Mouse (Mus musculus) B cell, adult 2 months (primary cell): ENCODE data around the gene Evi2a.

Source experiments
- DNase-seq, 2 experiments: peaks; one replicate each; pipeline ENCODE4 v3.0.0; 2022

The Evi2a gene

DNA sequence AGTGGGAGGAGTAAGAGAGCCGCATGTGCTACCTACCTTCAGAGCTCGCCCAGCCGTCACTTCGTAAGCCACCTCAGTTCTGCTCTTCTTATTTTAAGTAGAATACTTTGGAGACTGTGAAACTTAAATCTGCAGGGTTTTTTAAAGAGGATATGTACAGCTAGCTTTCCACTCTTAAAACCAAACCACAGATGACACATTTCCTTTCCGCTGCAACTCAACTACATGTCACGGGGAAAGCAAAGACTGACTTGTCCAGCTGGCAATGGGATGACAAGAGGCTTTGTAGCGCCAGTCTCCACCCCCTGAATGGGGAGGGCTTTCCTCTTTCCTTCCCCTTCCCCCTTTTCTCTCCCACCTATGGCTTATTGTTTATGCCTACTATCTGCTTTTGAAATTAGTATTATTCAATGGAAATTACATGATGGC lies at the start of gene Evi2a, which contains the start of gene Evi2:
Gene Evi2a, minus strand, starts transcription at position 277 of the 429 bp plus-strand sequence.
Gene Evi2, minus strand, starts transcription at position 257 of the 429 bp plus-strand sequence.
- DNase-seq, result peak; percentile 63 to 69

DNA sequence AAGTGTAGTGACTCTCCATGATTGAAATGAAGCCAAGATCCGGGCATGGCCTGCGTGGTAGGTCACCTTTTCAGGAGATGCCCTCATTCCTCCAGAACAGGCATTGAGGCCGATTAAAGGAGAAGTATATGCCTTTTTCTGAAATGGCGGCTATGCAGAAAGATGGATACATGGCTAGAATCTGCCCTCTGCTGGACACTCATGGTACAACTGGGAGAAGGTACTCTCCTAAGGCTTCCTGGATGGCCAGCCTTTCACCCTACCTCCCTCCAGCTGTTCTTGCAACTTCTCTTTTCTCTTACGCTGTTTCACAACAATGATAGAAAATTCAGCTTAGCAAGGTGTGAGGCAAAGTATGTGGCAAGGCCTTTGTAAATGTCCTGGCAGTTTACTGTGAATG lies 47.3 kb upstream of the Evi2a start:
- peak; percentile 87 to 89 for DNase-seq

GRCm38 (mm10) chr11:79575383-79576073 lies 45.1 kb upstream of the Evi2a start:
- no peak for DNase-seq

DNA sequence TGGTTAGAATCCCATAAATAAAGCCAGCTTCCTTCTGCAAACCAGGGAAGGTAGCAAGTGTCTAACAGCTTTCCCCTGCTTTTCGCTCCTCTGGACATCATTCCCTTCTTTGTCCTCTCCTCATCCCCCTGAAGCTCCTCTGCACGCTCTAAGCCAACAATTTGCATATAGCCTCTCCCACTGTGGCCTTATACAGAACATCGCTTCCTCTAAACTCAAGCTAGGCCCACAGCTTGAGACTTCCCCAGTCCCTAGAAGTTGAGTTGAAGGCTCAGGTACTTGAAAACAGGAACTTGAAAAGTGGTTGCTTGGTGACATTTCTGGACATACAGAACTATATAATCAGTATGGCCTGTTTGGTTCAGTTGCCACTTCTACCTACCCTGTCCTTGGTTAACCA lies 43.4 kb upstream of the Evi2a start:
- peak; percentile 37 to 44 for DNase-seq

GRCm38 (mm10) chr11:79570319-79570718 lies 39.9 kb upstream of the Evi2a start:
- DNase-seq, result no peak

GRCm38 (mm10) chr11:79568197-79568911 lies 37.9 kb upstream of the Evi2a start:
- no peak for DNase-seq

- DNase-seq, result no peak
These were observed 36.5 kb upstream of the Evi2a start for GRCm38 (mm10) chr11:79566947-79567346.

GRCm38 (mm10) chr11:79563493-79563892 lies 33.1 kb upstream of the Evi2a start:
- DNase-seq, result no peak

DNA sequence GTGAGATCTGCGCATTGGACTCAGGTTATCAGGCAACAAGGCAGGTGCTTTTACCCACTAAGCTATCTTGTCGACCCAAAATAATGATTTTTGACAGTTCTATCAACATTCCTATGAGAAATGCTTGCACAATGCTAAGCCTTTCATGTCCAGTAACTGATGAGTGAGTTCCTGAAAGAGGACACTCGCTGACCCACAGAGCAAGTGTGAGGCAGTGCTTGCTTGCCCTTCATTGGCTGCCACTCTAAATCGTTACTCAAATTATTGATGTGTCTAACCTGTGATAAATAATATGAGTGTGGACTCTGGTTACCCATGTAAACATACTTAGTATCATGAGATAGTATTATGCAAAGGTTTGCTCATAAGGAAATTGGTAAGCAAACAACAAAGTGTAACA lies 30.1 kb upstream of the Evi2a start:
- no peak for DNase-seq

DNA sequence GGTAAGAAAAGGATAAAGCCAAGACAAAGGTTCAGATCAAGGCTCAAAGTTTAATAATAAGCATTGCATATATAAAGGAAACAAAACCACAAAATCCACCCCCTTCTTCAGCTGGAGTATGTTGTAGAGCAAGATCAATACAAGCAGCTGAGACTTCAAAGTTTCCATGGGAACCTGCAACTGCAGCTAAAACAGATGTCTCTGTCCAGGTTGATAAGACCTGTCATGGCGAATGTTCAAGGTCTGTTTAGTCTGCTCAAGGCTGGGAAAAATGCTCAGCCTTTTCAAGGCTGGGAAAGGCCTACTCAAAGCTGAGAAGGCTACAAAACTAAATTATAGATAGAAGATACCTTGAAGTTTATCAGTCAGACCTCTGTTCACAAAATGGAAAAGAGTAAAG lies 22.2 kb upstream of the Evi2a start:
- no peak for DNase-seq

- DNase-seq, result no peak
These were observed 5.9 kb upstream of the Evi2a start for GRCm38 (mm10) chr11:79536293-79536692.

DNA sequence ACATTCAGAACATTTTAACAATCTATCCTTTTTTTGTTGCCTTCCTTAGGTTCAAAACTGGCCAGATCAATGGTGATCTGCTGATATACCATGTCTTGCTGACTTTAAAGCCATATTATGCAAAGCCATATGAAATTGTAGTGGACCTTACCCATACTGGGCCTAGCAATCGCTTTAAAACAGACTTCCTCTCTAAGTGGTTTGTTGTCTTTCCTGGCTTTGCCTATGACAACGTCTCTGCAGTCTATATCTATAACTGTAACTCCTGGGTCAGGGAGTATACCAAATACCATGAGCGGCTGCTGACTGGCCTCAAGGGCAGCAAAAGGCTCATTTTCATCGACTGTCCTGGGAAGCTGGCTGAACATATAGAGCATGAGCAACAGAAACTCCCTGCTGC lies 5.1 kb upstream of the Evi2a start:
- no peak for DNase-seq

DNA sequence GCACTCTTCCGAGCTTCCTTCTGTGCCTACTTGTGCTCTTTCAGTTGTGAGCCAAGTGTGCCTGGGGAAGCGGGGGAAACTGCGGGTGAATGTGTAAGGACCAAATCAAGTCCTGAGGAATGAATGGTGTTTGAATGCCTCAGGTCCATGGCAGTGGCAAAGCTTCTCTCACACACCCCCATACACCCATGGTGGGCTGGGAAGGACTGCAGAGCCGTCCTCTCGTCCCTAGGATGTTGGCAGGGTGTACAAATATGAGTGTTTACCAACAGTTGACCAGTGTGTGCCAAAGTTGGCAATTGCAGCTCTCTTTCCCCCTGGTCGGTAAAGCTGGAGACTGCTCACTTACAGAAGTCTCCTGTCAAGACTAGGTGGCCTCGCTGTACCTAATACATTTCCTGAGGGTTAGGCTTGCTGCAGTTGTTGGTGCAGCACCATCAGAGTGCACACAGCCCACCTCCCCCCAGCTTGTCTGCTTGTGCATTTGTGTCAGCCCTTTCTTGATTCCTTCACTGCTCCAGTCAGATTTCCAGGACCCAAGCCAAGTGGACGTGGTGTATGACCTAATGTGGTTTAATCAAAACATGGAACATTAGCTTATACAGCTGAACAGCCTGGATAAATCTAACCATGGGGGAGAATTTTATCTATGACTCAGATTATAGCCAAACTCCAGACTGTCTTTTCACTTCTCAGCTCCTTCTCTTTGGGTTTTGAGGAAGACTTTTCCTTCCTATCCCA lies 3.7 kb upstream of the Evi2a start:
- DNase-seq, result no peak

DNA sequence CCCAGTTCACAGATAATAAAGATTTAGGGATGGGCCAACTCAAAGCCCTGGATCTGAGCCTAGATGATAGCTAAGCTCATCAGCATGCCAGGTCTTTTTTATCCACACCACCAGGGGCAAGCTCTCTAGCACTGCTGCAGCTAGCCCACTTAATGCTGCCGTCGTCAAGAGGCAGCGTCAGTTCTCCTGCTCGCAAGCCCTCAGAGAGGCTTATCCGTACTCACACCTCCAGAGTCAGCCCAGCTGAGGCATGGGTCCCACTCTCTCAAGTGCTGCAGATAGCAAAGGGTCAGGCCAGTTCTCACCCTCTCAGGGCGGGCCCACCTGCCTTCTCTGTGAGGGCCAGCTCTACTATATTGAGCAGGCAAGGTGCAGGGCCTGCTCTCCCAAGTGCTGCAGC lies 2.9 kb upstream of the Evi2a start:
- DNase-seq, result no peak

DNA sequence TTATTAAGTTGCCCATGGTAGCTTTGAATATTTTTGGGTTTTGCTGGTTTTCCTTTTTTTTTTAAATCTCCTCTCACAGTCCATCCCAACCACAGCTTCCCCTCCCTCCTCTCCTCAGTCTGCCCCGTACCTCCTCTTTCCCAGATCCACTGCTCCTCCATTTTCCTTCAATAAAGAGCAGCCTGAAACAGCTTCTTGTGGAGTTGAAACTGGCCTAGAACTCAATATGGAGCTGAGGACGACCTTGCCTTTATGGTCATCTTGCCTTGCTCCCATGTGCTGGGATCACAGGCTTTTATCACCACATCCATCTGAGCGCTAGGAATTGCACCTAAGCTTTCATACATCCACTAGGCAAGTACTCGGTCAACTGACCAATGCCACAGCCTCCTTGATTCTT lies 1.1 kb upstream of the Evi2a start:
- DNase-seq, result no peak

DNA sequence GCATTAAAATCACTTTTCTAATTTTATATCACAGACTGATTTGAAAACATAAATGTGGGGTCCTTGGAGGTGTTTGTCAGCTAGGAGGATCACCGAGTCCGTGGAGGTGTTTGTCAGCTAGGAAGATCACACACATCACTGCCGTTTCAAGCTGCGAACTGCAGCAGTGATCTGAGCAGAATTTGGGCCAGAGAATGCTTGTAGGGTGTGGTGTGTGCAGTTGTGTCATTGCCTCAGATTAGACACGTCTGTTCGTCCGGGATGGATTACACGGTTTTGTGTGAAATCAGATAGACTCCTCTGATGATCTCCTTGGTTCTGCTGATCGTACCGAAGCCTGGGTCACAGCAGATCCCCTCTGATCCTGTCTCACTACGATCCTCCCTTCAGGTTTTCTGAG lies 365 bp upstream of the Evi2a start:
- DNase-seq, result peak in 1 of 2 experiments; percentile 34

GRCm38 (mm10) chr11:79529736-79530135 lies 673 bp downstream of the Evi2a start:
- peak; percentile 50 to 58 for DNase-seq

DNA sequence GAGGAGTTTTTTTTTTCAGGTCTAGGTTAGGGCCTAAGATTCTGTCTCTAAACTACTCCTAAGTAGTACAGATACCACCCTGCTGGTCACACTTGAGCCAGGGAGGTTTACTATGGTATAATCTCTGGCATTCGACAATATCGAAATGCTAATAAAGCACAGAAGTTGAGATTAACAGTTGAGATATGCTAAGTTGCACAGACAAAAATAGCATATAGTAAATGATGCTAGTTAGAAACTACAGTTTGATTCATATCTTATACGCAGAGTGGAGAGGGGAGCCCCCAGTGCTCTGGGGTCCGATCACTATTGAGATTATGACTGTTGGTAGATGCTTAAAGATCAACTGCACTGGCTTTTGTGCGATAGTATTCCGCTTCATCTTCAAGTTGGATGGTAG lies 1.2 kb downstream of the Evi2a start:
- no peak for DNase-seq

DNA sequence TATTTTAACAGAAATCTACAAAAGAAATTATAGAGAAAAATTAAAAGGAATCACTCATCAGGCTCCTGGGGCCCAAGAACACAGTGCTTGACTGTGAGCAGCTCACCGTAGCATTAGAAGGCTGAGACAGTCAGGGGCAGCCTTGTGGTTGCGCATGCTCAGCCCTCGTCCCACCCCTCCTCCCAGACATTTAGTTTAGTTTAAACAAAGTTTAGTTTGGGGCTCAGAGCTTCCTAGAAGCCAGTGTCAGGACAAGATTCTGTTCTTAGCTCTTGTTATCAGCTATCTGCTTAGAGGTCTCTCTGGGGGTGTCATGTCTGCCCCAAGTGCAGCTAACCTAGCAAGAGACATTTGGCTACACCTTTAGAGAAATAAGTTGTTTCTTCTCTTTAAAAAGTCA lies 1.8 kb downstream of the Evi2a start:
- DNase-seq, result peak; percentile 35 to 46

- peak; percentile 69 to 78 for DNase-seq
These were observed 2.5 kb downstream of the Evi2a start for GRCm38 (mm10) chr11:79527739-79528384.

- DNase-seq, result peak; percentile 68
These were observed 3.2 kb downstream of the Evi2a start for GRCm38 (mm10) chr11:79527015-79527738.

GRCm38 (mm10) chr11:79526549-79526948 lies 3.9 kb downstream of the Evi2a start:
- no peak for DNase-seq

- peak in 1 of 2 experiments; percentile 42 for DNase-seq
These were observed 6.2 kb downstream of the Evi2a start for GRCm38 (mm10) chr11:79524310-79524575.
